Mouse (Mus musculus): ENCODE measurements at regions not wholly inside any gene's neighbourhood (a gene's known extent, or its start where the extent isn't known, plus 50 kb on each side); places are given as distances from the start of the nearest gene placed in this dataset.

GRCm38 (mm10) chr3:35688111-35688510, 65.8 kb upstream of the Atp11b start:
- DNase-seq (ENCODE audit: low read depth, low spot score) = no peak

DNA sequence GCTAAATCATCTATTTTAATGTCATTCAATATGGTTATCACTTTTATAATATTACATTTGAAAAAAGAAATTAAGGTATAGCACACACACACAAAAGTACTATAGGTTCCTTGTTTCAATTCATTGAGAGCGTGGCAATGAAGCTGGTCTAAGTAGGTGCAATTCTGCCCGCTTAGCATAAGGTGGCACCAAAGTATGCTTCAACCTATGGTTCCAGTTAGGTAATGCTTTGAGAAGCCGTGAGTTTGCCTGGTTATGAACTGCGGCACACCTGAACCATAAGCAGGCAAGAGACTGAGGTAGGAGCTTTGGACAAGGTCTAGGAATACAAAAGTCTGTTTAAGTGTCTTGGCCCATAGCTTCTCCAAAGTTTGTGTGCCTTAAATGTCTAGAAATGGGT, 65.1 kb upstream of the Atp11b start:
- no peak for DNase-seq (ENCODE audit: low read depth, low spot score)

GRCm38 (mm10) chr3:35693039-35693438, 60.9 kb upstream of the Atp11b start:
- DNase-seq (ENCODE audit: low read depth, low spot score) = peak; percentile 67

- no peak for DNase-seq (ENCODE audit: low read depth, low spot score)
Observed at GRCm38 (mm10) chr3:35693551-35693950, 60.4 kb upstream of the Atp11b start.

DNA sequence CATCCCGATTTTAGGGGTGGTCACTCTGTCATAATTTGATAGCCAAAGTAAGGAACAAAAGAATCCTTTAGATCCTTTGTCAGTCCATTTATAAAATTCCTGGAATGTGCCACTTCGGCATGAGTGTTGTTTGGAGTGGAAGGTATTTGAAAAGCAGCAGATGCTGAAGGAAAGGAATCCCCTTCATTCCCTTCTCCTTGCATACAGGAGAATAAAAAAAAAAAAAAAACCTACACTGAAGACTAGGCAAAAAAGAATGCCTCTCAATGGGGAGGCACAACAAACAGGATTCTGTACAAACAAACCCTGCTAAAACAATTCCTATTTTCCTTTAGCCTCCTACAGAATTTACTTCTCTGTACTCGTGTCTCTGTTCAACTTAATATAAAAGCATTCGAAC, 59.7 kb upstream of the Atp11b start:
- no peak for DNase-seq (ENCODE audit: low read depth, low spot score)

DNA sequence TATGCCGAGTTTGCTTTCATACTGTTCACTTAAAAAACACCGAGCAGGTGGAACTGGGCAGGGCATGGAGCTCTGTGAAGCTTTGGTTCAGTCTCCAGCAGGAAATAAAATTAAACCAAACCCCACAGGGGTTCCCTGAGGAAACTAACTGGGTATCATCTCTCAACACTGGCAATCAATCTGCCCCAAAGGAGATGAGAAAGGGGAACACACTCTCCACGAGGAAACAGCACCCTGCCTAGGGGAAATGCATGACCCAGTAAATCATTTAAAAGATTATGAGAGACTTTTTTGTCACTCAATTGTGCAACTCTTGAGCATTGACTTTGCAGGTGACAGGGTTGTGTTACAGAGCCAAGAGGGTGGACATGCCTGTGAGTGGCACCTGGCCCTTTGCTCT, 58.0 kb upstream of the Atp11b start:
- no peak for DNase-seq (ENCODE audit: low read depth, low spot score)

DNA sequence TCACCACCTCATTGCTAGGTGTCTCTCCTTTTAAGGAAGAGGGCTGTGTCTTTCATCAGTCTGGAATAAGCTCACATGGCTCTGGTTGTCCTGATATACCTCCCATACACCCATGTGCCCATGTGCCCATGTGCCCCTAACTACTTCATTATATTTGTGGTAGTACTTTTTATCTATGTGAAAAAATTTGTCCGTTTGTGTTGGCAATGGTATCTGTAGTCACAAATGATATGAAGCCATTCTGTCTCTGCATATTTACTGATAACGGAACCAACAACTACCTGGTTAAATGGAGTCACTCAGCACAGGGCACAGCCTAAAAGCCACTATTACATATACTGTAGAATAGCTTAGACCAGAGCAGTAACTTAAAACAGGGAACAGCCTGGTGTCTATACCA, 54.6 kb upstream of the Atp11b start:
- DNase-seq (ENCODE audit: low read depth, low spot score) = no peak

- DNase-seq (ENCODE audit: low read depth, low spot score) = no peak
Observed at GRCm38 (mm10) chr3:35699979-35700378, 53.9 kb upstream of the Atp11b start.

GRCm38 (mm10) chr3:35703528-35704327, 50.2 kb upstream of the Atp11b start:
- no peak for DNase-seq (ENCODE audit: low read depth, low spot score)

All from WW6 (cell line).